Mouse (Mus musculus) liver, postnatal 0 days (tissue): Measurements from ENCODE around the gene Cped1. TPM values are rescaled to one million over a fixed set of nuclear protein-coding genes. Genes with fewer than 3 reads are reported as not detected.

Experiments
- ATAC-seq: fragments of 200-750 bp; cut with Nextera tagmentation; 2 replicates; pipeline ENCODE4 v1.8.0; 2017; ENCODE audit warnings: mild to moderate bottlenecking, moderate library complexity
- DNase-seq: peaks from one replicate; pipeline ENCODE4 v3.0.0-alpha.2; 2016
- H3K27ac ChIP-seq: fragments of 300-500 bp; sonication (generic); 2 replicates; pipeline ENCODE4 v1.5.1; 2014; ENCODE audit warnings: antibody characterized with exemption, moderate library complexity, mild to moderate bottlenecking, low read depth
- H3K27me3 ChIP-seq: fragments of 300-500 bp; sonication (generic); 2 replicates; pipeline ENCODE4 v1.6.1; 2014; ENCODE audit warnings: low read length, control low read depth, mixed read lengths; ENCODE audit not compliant: insufficient read depth
- H3K36me3 ChIP-seq: fragments of 300-500 bp; sonication (generic); replicated peaks from 2 replicates; pipeline ENCODE4 v1.6.1; 2014; ENCODE audit warnings: mild to moderate bottlenecking, control low read depth, low read length, moderate library complexity, mixed read lengths; ENCODE audit not compliant: insufficient read depth
- H3K4me1 ChIP-seq: fragments of 300-500 bp; sonication (generic); 2 replicates; pipeline ENCODE4 v1.6.1; 2014; ENCODE audit warnings: antibody characterized with exemption, mild to moderate bottlenecking, control low read depth; ENCODE audit not compliant: insufficient read depth
- H3K4me2 ChIP-seq: fragments of 300-500 bp; sonication (generic); 2 replicates; pipeline ENCODE4 v1.6.1; 2014; ENCODE audit warnings: low read depth, mild to moderate bottlenecking, low read length, moderate library complexity, mixed read lengths
- H3K4me3 ChIP-seq: fragments of 300-500 bp; sonication (generic); 2 replicates; pipeline ENCODE4 v1.5.1; 2014; ENCODE audit warnings: low read depth, low read length
- H3K9ac ChIP-seq: fragments of 300-500 bp; sonication (generic); replicated peaks from 2 replicates; pipeline ENCODE4 v1.6.1; 2014; ENCODE audit warnings: mild to moderate bottlenecking, moderate library complexity
- H3K9me3 ChIP-seq: fragments of 300-500 bp; sonication (generic); 2 replicates; pipeline ENCODE4 v1.6.1; 2016; ENCODE audit warnings: mild to moderate bottlenecking, control low read depth, low read length, mixed read lengths
- CTCF ChIP-seq: sonication (generic); IDR thresholded peaks from 2 replicates; pipeline ENCODE4 v1.5.1; 2016; ENCODE audit warnings: antibody characterized with exemption, low read depth
- EP300 ChIP-seq: IDR thresholded peaks from 2 replicates; pipeline ENCODE4 v1.6.1; 2016; ENCODE audit warnings: antibody characterized with exemption, low read depth, mild to moderate bottlenecking
- WGBS: fragments of 180-500 bp; shearing (Covaris S2); extraction: QIAGEN DNeasy Blood & Tissue Kit; methylation state at CpG from one replicate; pipeline ENCODE4 v1.1.7; 2014; ENCODE audit not compliant: insufficient replicate concordance; 5-methylcytosine and 5-hydroxymethylcytosine counted together
- polyA plus RNA-seq: library from polyadenylated mRNA; unstranded; fragments of >200 nt; fragmentation: Nextera tagmentation; extraction: Ambion mirVana; gene quantifications from 2 replicates; pipeline ENCODE4 v1.2.1, GENCODE M21; 2015

Cped1 gene
- polyA plus RNA-seq, 1 experiment from 2014 or later, result 8.2 TPM

DNA sequence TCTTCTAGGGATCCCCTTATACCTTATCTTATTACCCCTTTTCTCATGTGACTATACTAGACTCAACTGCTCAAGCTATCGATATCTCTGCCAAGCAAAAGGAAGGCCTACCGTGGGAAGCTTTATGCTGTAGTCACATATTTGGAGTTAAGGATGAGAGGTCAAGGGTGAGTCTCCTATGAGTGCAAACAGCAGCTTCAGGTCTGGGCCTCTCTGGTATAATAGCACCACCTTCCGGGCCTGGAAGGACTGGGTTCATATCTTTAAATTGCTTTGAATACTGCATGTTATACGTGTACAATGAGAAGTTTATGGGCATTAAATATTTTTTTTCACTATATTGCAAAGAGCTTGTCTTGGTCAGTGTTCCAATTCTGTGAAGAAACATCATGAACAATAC is 87.0 kb downstream of the Cped1 start:
- H3K27me3 ChIP-seq, result no peaks in the 10 kb centered on the region
- DNase-seq (no peak), ATAC-seq (no peak)
- TF ChIP-seq CTCF (no peak), EP300 (no peak)
- H3K36me3 ChIP-seq, result no peaks in the 10 kb centered on the region
- no peak overlapping the region for H3K9ac ChIP-seq
- H3K9me3 ChIP-seq, result no peaks in the 10 kb centered on the region
- no peak overlapping the region for H3K4me2 ChIP-seq
- 60% methylated on average over 4 of the region's 4 CpGs for WGBS
- H3K4me3 ChIP-seq, result no peak overlapping the region
- no peak overlapping the region for H3K27ac ChIP-seq
- H3K4me1 ChIP-seq, result no peaks in the 10 kb centered on the region

- Histone ChIP-seq H3K4me1 (no peaks in the 10 kb centered on the region), H3K27me3 (no peaks in the 10 kb centered on the region), H3K9me3 (no peaks in the 10 kb centered on the region), H3K4me3 (no peak overlapping the region), H3K4me2 (no peak overlapping the region), H3K36me3 (no peaks in the 10 kb centered on the region), H3K9ac (no peak overlapping the region), H3K27ac (no peak overlapping the region)
- DNase-seq (no peak), ATAC-seq (no peak)
- WGBS, result 73% methylated on average over 5 of the region's 5 CpGs
- TF ChIP-seq EP300, result no peak
These were observed 88.7 kb downstream of the Cped1 start for GRCm38 (mm10) chr6:22074232-22075083.

DNA sequence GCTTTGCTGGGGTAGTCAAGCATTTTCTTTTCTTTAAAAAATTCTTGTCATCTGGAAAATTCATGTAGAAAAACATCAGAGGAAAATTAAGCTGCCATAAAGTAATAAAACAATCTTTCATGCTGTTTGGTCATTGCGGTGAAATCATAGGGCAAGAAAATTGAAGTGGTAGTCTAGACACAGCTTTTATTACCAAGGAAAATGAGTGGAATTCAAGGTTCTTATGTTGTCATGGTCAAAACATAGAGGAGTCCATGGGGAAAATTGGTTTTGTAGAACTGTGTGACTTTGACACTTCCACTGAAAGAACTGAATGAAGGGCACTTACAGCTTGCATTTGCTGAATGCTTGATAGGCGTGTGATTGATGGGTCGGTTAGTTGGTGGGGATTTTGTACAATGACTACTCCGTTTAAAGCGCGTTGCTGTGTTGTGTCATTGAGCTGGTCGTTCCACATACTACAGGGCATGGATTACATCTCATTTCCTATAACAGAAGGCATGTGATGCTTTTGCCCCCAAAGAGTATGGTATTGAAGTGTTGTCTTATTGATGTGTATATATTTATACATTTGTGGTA is 93.1 kb downstream of the Cped1 start:
- no peak for ATAC-seq
- 75% methylated on average over 7 of the region's 7 CpGs for WGBS

GRCm38 (mm10) chr6:22086056-22086455 is 100.3 kb downstream of the Cped1 start:
- Histone ChIP-seq H3K4me2 (no peak overlapping the region), H3K4me3 (no peak overlapping the region), H3K27me3 (no peaks in the 10 kb centered on the region), H3K9ac (no peak overlapping the region), H3K9me3 (no peaks in the 10 kb centered on the region), H3K36me3 (no peaks in the 10 kb centered on the region), H3K27ac (no peak overlapping the region), H3K4me1 (no peaks in the 10 kb centered on the region)
- 79% methylated on average over 5 of the region's 5 CpGs for WGBS
- DNase-seq, result no peak
- no peak for TF ChIP-seq EP300
- TF ChIP-seq CTCF, result no peak
- ATAC-seq, result no peak

More for the DNA sequence above, 93.1 kb downstream of the Cped1 start:
- H3K9ac ChIP-seq, result no peak overlapping the region
- no peaks in the 10 kb centered on the region for H3K27me3 ChIP-seq
- no peaks in the 10 kb centered on the region for H3K4me1 ChIP-seq
- no peak for DNase-seq
- H3K9me3 ChIP-seq, result no peaks in the 10 kb centered on the region
- no peak overlapping the region for H3K4me3 ChIP-seq
- no peak for TF ChIP-seq EP300
- no peak for TF ChIP-seq CTCF
- H3K4me2 ChIP-seq, result no peak overlapping the region
- H3K27ac ChIP-seq, result no peak overlapping the region
- no peaks in the 10 kb centered on the region for H3K36me3 ChIP-seq

DNA sequence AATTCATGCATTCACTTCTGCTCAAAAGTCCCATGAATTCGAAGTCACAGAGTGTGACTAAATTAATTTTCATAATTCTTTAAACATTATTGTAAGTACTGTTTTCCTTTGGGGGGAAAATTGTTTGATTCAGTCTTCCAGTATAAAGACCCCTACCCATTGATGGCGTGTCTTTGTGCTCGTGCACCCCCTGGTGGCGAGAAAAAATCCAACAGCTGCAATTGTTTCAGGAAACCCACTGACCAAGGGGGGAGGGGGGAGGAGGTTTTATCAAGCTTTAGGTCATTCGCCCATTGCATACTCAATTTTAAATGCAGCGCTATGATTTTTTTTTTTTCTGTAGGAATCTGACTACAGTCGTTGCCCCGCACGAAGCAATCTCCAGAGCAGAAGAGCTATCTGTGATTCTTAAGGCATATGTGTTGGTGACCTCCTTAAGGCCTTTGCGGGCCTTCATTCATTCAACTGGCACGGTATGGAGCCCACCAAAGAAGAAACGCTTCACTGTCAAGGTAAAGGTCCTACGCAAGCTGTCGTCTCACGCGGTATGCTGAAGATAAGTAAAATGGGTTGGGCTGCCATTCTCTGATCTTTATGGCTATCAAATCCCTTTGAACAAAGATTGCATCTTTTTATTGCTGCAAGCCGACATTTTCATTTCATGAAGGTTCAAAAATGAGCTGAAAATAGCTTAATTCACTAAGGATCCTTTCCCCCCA is 102.8 kb downstream of the Cped1 start:
- Histone ChIP-seq H3K9me3 (no peaks in the 10 kb centered on the region), H3K4me3 (no peak overlapping the region), H3K4me2 (no peak overlapping the region), H3K27me3 (no peaks in the 10 kb centered on the region), H3K27ac (no peak overlapping the region), H3K36me3 (0 out of 2 replicates have a peak, but pooled peaks cover 2% of the 10 kb centered on the region), H3K4me1 (no peaks in the 10 kb centered on the region), H3K9ac (no peak overlapping the region)
- DNase-seq (peak; percentile 49), ATAC-seq (no peak)
- 50% methylated on average over 17 of the region's 17 CpGs for WGBS
- peak; percentile 60 for TF ChIP-seq CTCF
- no peak for TF ChIP-seq EP300

- no peaks in the 10 kb centered on the region for H3K9me3 ChIP-seq
- no peak overlapping the region for H3K4me2 ChIP-seq
- H3K9ac ChIP-seq, result no peak overlapping the region
- H3K27ac ChIP-seq, result no peak overlapping the region
- DNase-seq (no peak), ATAC-seq (no peak)
- no peak overlapping the region for H3K4me3 ChIP-seq
- H3K4me1 ChIP-seq, result no peaks in the 10 kb centered on the region
- TF ChIP-seq CTCF (no peak), EP300 (no peak)
- 0 out of 2 replicates have a peak, but pooled peaks cover 5% of the 10 kb centered on the region for H3K36me3 ChIP-seq
- WGBS, result 65% methylated on average over 5 of the region's 5 CpGs
- H3K27me3 ChIP-seq, result no peaks in the 10 kb centered on the region
These were observed 106.1 kb downstream of the Cped1 start for GRCm38 (mm10) chr6:22091773-22092172.
